In the genomic region with DNA sequence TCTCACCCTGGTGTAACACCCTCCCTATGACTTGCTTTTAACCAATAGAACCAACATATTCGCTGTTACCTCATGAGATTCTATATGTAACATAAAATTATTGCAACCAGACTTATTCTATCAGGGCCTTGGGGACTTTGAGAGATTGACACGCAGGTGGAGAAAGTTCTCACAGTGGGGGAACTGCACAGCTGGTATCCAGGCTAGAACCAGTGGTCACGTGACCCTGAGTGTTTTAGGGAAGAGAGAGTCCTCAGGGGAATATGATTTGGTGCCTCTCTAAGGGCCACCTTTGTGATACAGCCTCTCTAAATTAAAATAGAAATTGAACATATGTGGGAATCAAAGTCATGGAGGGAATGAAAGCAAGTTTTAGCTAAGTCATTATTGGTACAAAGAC, we compare ENCODE assay signal across 23 mouse cellular contexts.
A peak's percentile ranks its signal among the peaks of the same experiment; 100 is the strongest.
DNase-seq lines count a peak whose midpoint lies in the region; ATAC-seq and TF ChIP-seq lines count a peak whose summit lies in the region.
"Had no signal": no experiment of that assay in that cellular context is flagged by ENCODE, and none has a peak within 500 bp of the region (broad histone marks: within the 10 kb centered on the region; RNA-seq: fewer than 3 reads in every experiment).

No protein-coding gene starts in this region.

- no peak for TF ChIP-seq RAD21 in CH12.LX (IDR thresholded peaks at IDR 0.05; ENCODE audit: low read depth, low read length)
- TF ChIP-seq RAD21 in MEL (IDR thresholded peaks at IDR 0.05; ENCODE audit: low read depth, low read length), result no peak

- H3K79me2 ChIP-seq in CH12.LX (replicated peaks; ENCODE audit: control insufficient read depth, extremely low read depth, insufficient read depth, poor library complexity, severe bottlenecking) (no peaks in the 10 kb centered on the region), MEL (ENCODE audit: control insufficient read depth, insufficient read depth, low read length, poor library complexity) (no peaks in the 10 kb centered on the region)

- dilution Hi-C loops in CH12.LX (cut with MboI; ENCODE audit: extremely low pct_ligation_motif_present, extremely low pct_unique_long_range_greater_than_20kb, low sequenced_read_pairs), result no loop called here

- no peak for TF ChIP-seq CTCF in intestine, postnatal 0 days (IDR thresholded peaks at IDR 0.05; ENCODE audit: low read depth)
- TF ChIP-seq CTCF in CH12.LX (conservative IDR thresholded peaks at IDR 0.05 in 1 of 2, IDR thresholded peaks at IDR 0.05 in 1 of 2; ENCODE audit: low read depth in 2 of 2, low read length in 2 of 2) (no peak), MEL (IDR thresholded peaks at IDR 0.05 in 2 of 3, conservative IDR thresholded peaks at IDR 0.05 in 1 of 3; ENCODE audit: control insufficient read depth in 1 of 3, insufficient read depth in 1 of 3, low read depth in 2 of 3, low read length in 3 of 3, poor library complexity in 1 of 3, severe bottlenecking in 1 of 3) (no peak)

- TF ChIP-seq EP300 in CH12.LX (IDR thresholded peaks at IDR 0.05; ENCODE audit: low read length) (no peak), MEL (IDR thresholded peaks at IDR 0.05; ENCODE audit: low read depth in 1 of 2, low read length in 2 of 2) (no peak)

- peak; percentile 64 for DNase-seq in heart, adult 11 months
- DNase-seq in heart, embryonic 10.5 days (ENCODE audit: low spot score), result no peak
- peak; percentile 23 for DNase-seq in intestine, embryonic 14.5 days (ENCODE audit: low spot score)
- no peak for DNase-seq in CH12.LX (ENCODE audit: extremely low read depth)
- no peak for DNase-seq in MEL (ENCODE audit: low read depth, low spot score)
- DNase-seq in adrenal gland, postnatal 36 days, result no peak
- DNase-seq: adrenal gland, adult 2 months; adrenal gland, adult 8-10 months; adrenal gland, postnatal 10 days; adrenal gland, postnatal 14 days; adrenal gland, postnatal 25 days; B cell, adult 2 months; cerebellum, adult 11 months; cerebellum, adult 11-12 months; cerebellum, adult 18-20 months; cerebellum, adult 2 months; cerebellum, adult 8-10 months had no signal

- H3K9ac ChIP-seq in intestine, embryonic 14.5 days (ENCODE audit: low read length), result no peak overlapping the region
- H3K9ac ChIP-seq in intestine, postnatal 0 days (ENCODE audit: low read depth, low read length), result no peak overlapping the region
- H3K9ac ChIP-seq in CH12.LX (ENCODE audit: insufficient read depth, low read depth) (no peak overlapping the region), MEL (ENCODE audit: control insufficient read depth, low read depth, low read length, poor library complexity, severe bottlenecking) (no peak overlapping the region)
- H3K9ac ChIP-seq in midbrain, embryonic 13.5 days (replicated peaks), result no peak overlapping the region

- no peak overlapping the region for H3K4me2 ChIP-seq in intestine, embryonic 14.5 days (ENCODE audit: low read length)
- H3K4me2 ChIP-seq in intestine, postnatal 0 days (replicated peaks; ENCODE audit: low read depth), result no peak overlapping the region
- H3K4me2 ChIP-seq in CH12.LX (ENCODE audit: insufficient read depth, low read depth, poor library complexity, severe bottlenecking), result no peak overlapping the region
- H3K4me2 ChIP-seq in midbrain, embryonic 13.5 days (replicated peaks), result no peak overlapping the region

- ATAC-seq in intestine, embryonic 14.5 days (replicated peaks; ENCODE audit: low FRiP score, low TSS enrichment, low read depth), result no peak
- ATAC-seq in intestine, postnatal 0 days, result no peak
- no peak for ATAC-seq in midbrain, embryonic 13.5 days
- ATAC-seq: activated CD4-positive, CD25-positive, alpha-beta regulatory T cell, adult 4 months; CD4-positive, CD25-positive, alpha-beta regulatory T cell, adult 4 months; Patski had no signal

- 70% methylated on average over 3 of the region's 3 CpGs for WGBS in heart, embryonic 10.5 days
- WGBS in intestine, embryonic 14.5 days, result 84% methylated on average over 3 of the region's 3 CpGs
- 82% methylated on average over 3 of the region's 3 CpGs for WGBS in intestine, postnatal 0 days
- 82% methylated on average over 3 of the region's 3 CpGs for WGBS in midbrain, embryonic 13.5 days

- no peak overlapping the region for H3K4me3 ChIP-seq in heart, embryonic 10.5 days
- no peak overlapping the region for H3K4me3 ChIP-seq in intestine, embryonic 14.5 days (ENCODE audit: low read depth, low read length)
- no peak overlapping the region for H3K4me3 ChIP-seq in intestine, postnatal 0 days (ENCODE audit: low read depth, low read length)
- H3K4me3 ChIP-seq in CH12.LX (replicated peaks in 1 of 3; ENCODE audit: low read depth in 2 of 3, low read length in 2 of 3, poor library complexity in 1 of 3), result no peak overlapping the region
- no peak overlapping the region for H3K4me3 ChIP-seq in MEL (ENCODE audit: control insufficient read depth in 1 of 2, insufficient read depth in 1 of 2, low read depth in 2 of 2, low read length in 2 of 2)
- no peak overlapping the region for H3K4me3 ChIP-seq in midbrain, embryonic 13.5 days (replicated peaks)

- TF ChIP-seq POLR2A in CH12.LX (IDR thresholded peaks at IDR 0.05; ENCODE audit: low read depth, low read length) (no peak), MEL (IDR thresholded peaks at IDR 0.05; ENCODE audit: control insufficient read depth in 1 of 2, insufficient read depth in 1 of 2, low read depth in 1 of 2, low read length in 2 of 2, poor library complexity in 1 of 2) (no peak)

- H3K27ac ChIP-seq in heart, embryonic 10.5 days, result no peak overlapping the region
- H3K27ac ChIP-seq in intestine, embryonic 14.5 days (ENCODE audit: low read depth), result no peak overlapping the region
- H3K27ac ChIP-seq in intestine, postnatal 0 days (ENCODE audit: low read depth, low read length), result no peak overlapping the region
- H3K27ac ChIP-seq in CH12.LX (ENCODE audit: insufficient read depth, low read depth), result no peak overlapping the region
- no peak overlapping the region for H3K27ac ChIP-seq in MEL (ENCODE audit: control insufficient read depth, low read depth, low read length)
- H3K27ac ChIP-seq in midbrain, embryonic 13.5 days, result no peak overlapping the region

- no peaks in the 10 kb centered on the region for H3K27me3 ChIP-seq in heart, embryonic 10.5 days (ENCODE audit: insufficient read depth, poor library complexity, severe bottlenecking)
- no peaks in the 10 kb centered on the region for H3K27me3 ChIP-seq in intestine, embryonic 14.5 days (replicated peaks; ENCODE audit: control insufficient read depth, insufficient read depth, low read length)
- H3K27me3 ChIP-seq in intestine, postnatal 0 days (replicated peaks; ENCODE audit: control insufficient read depth, insufficient read depth, low read length), result no peaks in the 10 kb centered on the region
- H3K27me3 ChIP-seq in CH12.LX (replicated peaks) (no peaks in the 10 kb centered on the region), MEL (ENCODE audit: control insufficient read depth in 1 of 2, insufficient read depth in 2 of 2, low read length in 2 of 2) (no peaks in the 10 kb centered on the region)
- no peaks in the 10 kb centered on the region for H3K27me3 ChIP-seq in midbrain, embryonic 13.5 days
- H3K27me3 ChIP-seq: Patski had no signal

- no peaks in the 10 kb centered on the region for H3K9me3 ChIP-seq in heart, embryonic 10.5 days
- H3K9me3 ChIP-seq in intestine, embryonic 14.5 days (ENCODE audit: control insufficient read depth, low read length), result no peaks in the 10 kb centered on the region
- H3K9me3 ChIP-seq in intestine, postnatal 0 days (ENCODE audit: control insufficient read depth), result no peaks in the 10 kb centered on the region
- no peaks in the 10 kb centered on the region for H3K9me3 ChIP-seq in CH12.LX (replicated peaks; ENCODE audit: low read length)
- H3K9me3 ChIP-seq in MEL (replicated peaks; ENCODE audit: insufficient read depth, low read length), result no peaks in the 10 kb centered on the region
- no peaks in the 10 kb centered on the region for H3K9me3 ChIP-seq in midbrain, embryonic 13.5 days
- H3K9me3 ChIP-seq: G1E had no signal

- no peaks in the 10 kb centered on the region for H3K4me1 ChIP-seq in heart, embryonic 10.5 days
- H3K4me1 ChIP-seq in intestine, embryonic 14.5 days (replicated peaks; ENCODE audit: control insufficient read depth, insufficient read depth, low read length), result no peaks in the 10 kb centered on the region
- H3K4me1 ChIP-seq in intestine, postnatal 0 days (replicated peaks; ENCODE audit: control insufficient read depth, insufficient read depth, low read length), result no peaks in the 10 kb centered on the region
- H3K4me1 ChIP-seq in CH12.LX (ENCODE audit: control insufficient read depth in 1 of 2, insufficient read depth in 2 of 2) (peaks cover 0 to 5% of the 10 kb centered on the region in 2 experiments; a peak in 2 of 4 replicates), MEL (ENCODE audit: control insufficient read depth in 1 of 2, insufficient read depth in 2 of 2, low read length in 2 of 2) (no peaks in the 10 kb centered on the region)
- no peaks in the 10 kb centered on the region for H3K4me1 ChIP-seq in midbrain, embryonic 13.5 days (replicated peaks)

- H3K36me3 ChIP-seq in heart, embryonic 10.5 days, result no peaks in the 10 kb centered on the region
- H3K36me3 ChIP-seq in intestine, embryonic 14.5 days (ENCODE audit: control insufficient read depth, insufficient read depth, low read length), result no peaks in the 10 kb centered on the region
- no peaks in the 10 kb centered on the region; the same call in 1 of the 2 replicates for H3K36me3 ChIP-seq in intestine, postnatal 0 days (ENCODE audit: control insufficient read depth, insufficient read depth)
- H3K36me3 ChIP-seq in CH12.LX (replicated peaks in 1 of 2; ENCODE audit: control insufficient read depth in 1 of 2, insufficient read depth in 1 of 2, low read length in 1 of 2), result no peaks in the 10 kb centered on the region
- no peaks in the 10 kb centered on the region for H3K36me3 ChIP-seq in MEL (ENCODE audit: control insufficient read depth in 1 of 2, insufficient read depth in 2 of 2, low read length in 2 of 2)
- no peaks in the 10 kb centered on the region for H3K36me3 ChIP-seq in midbrain, embryonic 13.5 days

- in situ Hi-C loops in CH12.LX (cut with MboI; ENCODE audit: low pct_ligation_motif_present, low pct_unique_long_range_greater_than_20kb, low sequenced_read_pairs), result no loop called here

TF ChIP-seq in CH12.LX, 34 proteins besides CTCF, POLR2A, EP300 and RAD21:
- TF ChIP-seq POLR2AphosphoS2 (IDR thresholded peaks at IDR 0.05; ENCODE audit: low read depth, low read length) (no peak), USF2 (conservative IDR thresholded peaks at IDR 0.05; ENCODE audit: low read depth, low read length) (peak; percentile 53), USF1 (IDR thresholded peaks at IDR 0.05; ENCODE audit: low read depth, low read length) (peak; percentile 47)

TF ChIP-seq in MEL, 35 proteins besides CTCF, POLR2A, EP300 and RAD21:
- TF ChIP-seq USF1 (IDR thresholded peaks at IDR 0.05; ENCODE audit: low read depth, low read length) (peak; percentile 27; the same call in 1 of the 2 replicates), MYB (IDR thresholded peaks at IDR 0.05; ENCODE audit: low read depth, low read length) (no peak)

Comparison
In these comparisons a context has a peak if more than half of its experiments do, and no peak if none do; other contexts are left out.
1. DNase-seq: peak in heart, adult 11 months (single experiment) and intestine, embryonic 14.5 days (single experiment); none in heart, embryonic 10.5 days (single experiment), CH12.LX (single experiment), MEL (single experiment) and adrenal gland, postnatal 36 days (0 of 2).